Mouse (Mus musculus) forebrain, postnatal 0 days (tissue): Measurements from ENCODE around the gene Ccdc39. TPM values are rescaled to one million over a fixed set of nuclear protein-coding genes. Genes with fewer than 3 reads are reported as not detected.

Source experiments
- ATAC-seq: fragments of 200-750 bp; cut with Nextera tagmentation; 2 replicates; pipeline ENCODE4 v1.8.0; 2017; ENCODE audit warnings: mild to moderate bottlenecking, moderate library complexity
- DNase-seq: peaks from one replicate; pipeline ENCODE4 v3.0.0-alpha.2; 2015
- H3K27ac ChIP-seq: fragments of 300-500 bp; sonication (generic); 2 replicates; pipeline ENCODE4 v1.5.1; 2014; ENCODE audit warnings: low read depth, mild to moderate bottlenecking, antibody characterized with exemption, low read length, moderate library complexity, mixed read lengths
- H3K27me3 ChIP-seq: fragments of 300-500 bp; sonication (generic); 2 replicates; pipeline ENCODE4 v1.6.1; 2014; ENCODE audit warnings: mild to moderate bottlenecking, low read length, mixed read lengths; ENCODE audit not compliant: insufficient read depth
- H3K36me3 ChIP-seq: fragments of 300-500 bp; sonication (generic); 2 replicates; pipeline ENCODE4 v1.6.1; 2014; ENCODE audit warnings: mild to moderate bottlenecking, moderate library complexity; ENCODE audit not compliant: insufficient read depth
- H3K4me1 ChIP-seq: fragments of 300-500 bp; sonication (generic); 2 replicates; pipeline ENCODE4 v1.6.1; 2014; ENCODE audit warnings: antibody characterized with exemption; ENCODE audit not compliant: insufficient read depth
- H3K4me2 ChIP-seq: fragments of 300-500 bp; sonication (generic); 2 replicates; pipeline ENCODE4 v1.6.1; 2014; ENCODE audit warnings: low read depth, mild to moderate bottlenecking, moderate library complexity
- H3K4me3 ChIP-seq: fragments of 300-500 bp; sonication (generic); 2 replicates; pipeline ENCODE4 v1.5.1; 2014; ENCODE audit warnings: low read depth, low read length, mixed read lengths
- H3K9ac ChIP-seq: fragments of 300-500 bp; sonication (generic); 2 replicates; pipeline ENCODE4 v1.6.1; 2014; ENCODE audit warnings: mild to moderate bottlenecking
- H3K9me3 ChIP-seq: fragments of 300-500 bp; sonication (generic); 2 replicates; pipeline ENCODE4 v1.6.1; 2016; ENCODE audit warnings: low read length
- CTCF ChIP-seq: sonication (generic); IDR thresholded peaks from 2 replicates; pipeline ENCODE4 v1.5.1; 2016; ENCODE audit warnings: antibody characterized with exemption, control low read depth, low read depth
- WGBS: fragments of 180-500 bp; shearing (Covaris S2); extraction: QIAGEN DNeasy Blood & Tissue Kit; methylation state at CpG from one replicate; pipeline ENCODE4 v1.1.7; 2014; 5-methylcytosine and 5-hydroxymethylcytosine counted together
- polyA plus RNA-seq: library from polyadenylated mRNA; unstranded; fragments of >200 nt; fragmentation: Nextera tagmentation; extraction: Ambion mirVana; gene quantifications from 2 replicates; pipeline ENCODE4 v1.2.1, GENCODE M21; 2015
- total RNA-seq: library from RNA; depleted of rRNA; stranded (reverse); fragments of >200 nt; gene quantifications from 2 replicates; pipeline ENCODE4 v1.2.3, GENCODE M21; 2014; rRNA removed

Ccdc39 gene
- total RNA-seq (26.7 and 32.2 TPM in 2 replicates), polyA plus RNA-seq (10.1 and 12.9 TPM in 2 replicates)

DNA sequence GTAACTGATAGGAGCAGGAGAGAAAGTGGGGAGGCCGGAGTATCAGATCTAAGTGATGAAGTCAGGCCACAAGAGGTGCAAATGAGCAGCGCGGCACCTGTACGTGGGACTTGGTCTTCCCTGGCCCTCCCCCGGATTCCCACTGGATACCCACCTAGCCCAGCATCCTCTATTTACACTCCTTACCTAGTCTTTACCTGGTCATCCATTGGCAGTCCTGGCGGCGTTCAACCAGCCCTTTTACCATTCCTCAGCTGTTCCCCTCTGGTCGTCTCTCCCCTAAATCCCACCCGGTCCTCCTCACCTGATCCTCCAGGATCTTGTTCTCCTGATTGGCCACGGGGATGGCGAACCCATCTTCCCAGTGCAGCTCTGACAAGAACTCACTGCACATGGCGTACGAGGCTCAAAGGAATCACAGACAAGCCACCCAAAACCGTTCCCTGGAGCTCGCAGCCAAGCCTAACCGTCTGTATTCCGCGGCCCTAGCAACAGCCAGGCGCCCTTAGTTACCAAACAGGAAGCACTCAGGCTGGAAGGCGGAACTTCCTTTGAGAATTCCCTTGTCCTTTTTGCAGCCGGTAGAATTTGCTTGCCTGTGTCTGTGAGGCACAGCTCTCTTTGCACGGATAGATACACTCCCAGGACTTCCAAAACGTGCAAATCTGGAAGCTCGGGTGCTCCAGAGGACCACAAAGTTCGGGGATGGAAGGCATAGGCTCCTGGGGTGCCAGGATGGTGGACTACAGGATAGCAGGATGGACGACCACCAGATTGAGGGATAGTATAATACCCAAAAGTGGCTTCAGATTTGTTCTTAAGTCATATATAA, at the start of gene Ccdc39:
Gene Ccdc39 (minus strand): TSS at position 510 of the 832 bp plus-strand sequence.
- H3K9me3 ChIP-seq, result no peaks in the 10 kb centered on the region
- H3K27me3 ChIP-seq, result no peaks in the 10 kb centered on the region
- H3K4me3 ChIP-seq, result peak within 1 kb of the TSS; percentile 49
- 3% methylated on average over 26 of the region's 26 CpGs for WGBS
- peak; percentile 99 for ATAC-seq
- H3K36me3 ChIP-seq, result 0 out of 2 replicates have a peak, but pooled peaks cover 4% of the 10 kb centered on the region
- TF ChIP-seq CTCF, result peak; percentile 29
- H3K4me1 ChIP-seq, result peaks cover 5% of the 10 kb centered on the region; the same call in 1 of the 2 replicates
- peak within 1 kb of the TSS; percentile 62 for H3K9ac ChIP-seq
- H3K4me2 ChIP-seq, result peak within 1 kb of the TSS; percentile 83
- DNase-seq, result peak; percentile 90
- H3K27ac ChIP-seq, result peak within 1 kb of the TSS; percentile 78

DNA sequence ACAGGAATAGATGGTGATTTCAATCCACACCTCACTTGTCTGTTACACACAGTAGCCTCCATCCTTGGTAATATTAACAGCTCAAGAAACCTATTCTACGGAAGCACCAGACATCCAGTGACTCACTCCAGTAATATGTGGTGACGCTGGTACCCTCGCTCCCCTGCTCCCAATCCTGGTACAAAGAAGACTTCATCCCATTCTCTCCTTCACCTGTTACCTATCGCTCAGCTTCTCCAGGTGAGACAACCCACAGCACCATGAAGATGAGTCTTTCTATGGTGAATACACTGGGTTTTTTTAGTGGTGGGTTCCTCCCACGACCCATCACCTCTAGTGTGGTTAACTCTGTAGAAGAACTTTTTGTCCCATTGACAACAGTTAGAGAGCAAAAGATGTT, 49.3 kb upstream of the Ccdc39 start:
- ATAC-seq (no peak), DNase-seq (no peak)
- Histone ChIP-seq H3K9ac (no peak overlapping the region), H3K4me1 (no peaks in the 10 kb centered on the region), H3K36me3 (no peaks in the 10 kb centered on the region), H3K4me3 (no peak overlapping the region), H3K4me2 (no peak overlapping the region), H3K27me3 (no peaks in the 10 kb centered on the region), H3K9me3 (no peaks in the 10 kb centered on the region), H3K27ac (no peak overlapping the region)
- WGBS, result 89% methylated on average over 5 of the region's 5 CpGs
- TF ChIP-seq CTCF, result no peak

GRCm38 (mm10) chr3:33887438-33887837, 43.3 kb upstream of the Ccdc39 start:
- ATAC-seq (no peak; the same call in 1 of the 2 replicates), DNase-seq (no peak)
- no peak for TF ChIP-seq CTCF
- H3K27me3 ChIP-seq, result no peaks in the 10 kb centered on the region
- H3K36me3 ChIP-seq, result no peaks in the 10 kb centered on the region
- no peak overlapping the region for H3K9ac ChIP-seq
- 20% methylated on average over 8 of the region's 8 CpGs for WGBS
- no peak overlapping the region for H3K27ac ChIP-seq
- H3K9me3 ChIP-seq, result no peaks in the 10 kb centered on the region
- H3K4me2 ChIP-seq, result no peak overlapping the region
- no peaks in the 10 kb centered on the region for H3K4me1 ChIP-seq
- H3K4me3 ChIP-seq, result no peak overlapping the region

DNA sequence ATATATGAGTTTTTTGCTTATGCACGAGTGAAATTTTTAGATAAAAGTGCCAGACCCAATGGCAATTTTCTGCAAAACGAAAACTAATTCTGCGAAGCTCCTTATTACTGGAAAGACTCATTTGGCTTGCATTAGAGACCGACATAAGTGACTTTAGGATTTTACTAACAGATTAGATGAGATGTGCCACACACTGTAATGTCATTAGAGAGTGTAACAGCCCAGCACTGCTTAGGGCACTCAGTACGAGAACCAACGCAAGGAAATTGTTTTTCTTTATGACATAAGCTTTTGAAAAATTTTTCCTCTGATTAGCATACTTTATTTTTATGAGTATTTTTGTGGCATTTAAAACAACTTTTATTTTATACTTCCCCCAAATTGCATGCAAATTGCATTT, 39.0 kb upstream of the Ccdc39 start:
- DNase-seq, result no peak
- WGBS, result 80% methylated on average over 6 of the region's 6 CpGs
- Histone ChIP-seq H3K27ac (no peak overlapping the region), H3K36me3 (no peaks in the 10 kb centered on the region), H3K4me1 (no peaks in the 10 kb centered on the region), H3K9ac (no peak overlapping the region), H3K27me3 (no peaks in the 10 kb centered on the region), H3K9me3 (no peaks in the 10 kb centered on the region), H3K4me2 (no peak overlapping the region), H3K4me3 (no peak overlapping the region)
- no peak for TF ChIP-seq CTCF
- ATAC-seq, result no peak

- Histone ChIP-seq H3K4me1 (no peaks in the 10 kb centered on the region), H3K9ac (no peak overlapping the region), H3K36me3 (no peaks in the 10 kb centered on the region), H3K27ac (no peak overlapping the region), H3K27me3 (no peaks in the 10 kb centered on the region), H3K4me2 (no peak overlapping the region), H3K9me3 (no peaks in the 10 kb centered on the region), H3K4me3 (no peak overlapping the region)
- WGBS, result 74% methylated on average over 2 of the region's 2 CpGs
- ATAC-seq (no peak), DNase-seq (no peak)
- TF ChIP-seq CTCF, result no peak
These were observed 38.6 kb upstream of the Ccdc39 start for GRCm38 (mm10) chr3:33882695-33883094.

DNA sequence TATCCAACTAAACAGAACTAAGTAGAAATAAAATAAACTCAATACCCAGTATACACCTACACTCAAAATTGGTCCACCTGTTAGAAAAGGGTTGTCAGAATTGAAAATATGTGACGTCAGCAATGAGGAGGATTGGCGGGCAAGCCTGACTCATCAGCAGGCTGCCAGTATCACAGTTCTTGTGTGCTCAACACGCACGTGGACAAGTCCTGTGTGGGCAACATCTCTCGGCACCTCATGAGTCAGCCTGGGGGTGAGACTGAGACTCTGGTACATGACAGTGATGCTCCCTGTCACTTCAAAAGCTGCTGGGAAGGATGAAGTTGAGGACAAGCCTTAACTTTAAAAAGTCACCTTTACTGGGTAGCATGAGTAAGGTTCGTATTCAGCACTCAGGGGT, 34.6 kb upstream of the Ccdc39 start:
- no peak overlapping the region for H3K27ac ChIP-seq
- H3K36me3 ChIP-seq, result no peaks in the 10 kb centered on the region
- no peak for ATAC-seq
- 0 out of 2 replicates have a peak, but pooled peaks cover under 1% of the 10 kb centered on the region for H3K4me1 ChIP-seq
- DNase-seq, result no peak
- H3K9me3 ChIP-seq, result no peaks in the 10 kb centered on the region
- no peak overlapping the region for H3K9ac ChIP-seq
- 93% methylated on average over 6 of the region's 6 CpGs for WGBS
- H3K27me3 ChIP-seq, result no peaks in the 10 kb centered on the region
- TF ChIP-seq CTCF, result no peak
- H3K4me2 ChIP-seq, result no peak overlapping the region
- H3K4me3 ChIP-seq, result no peak overlapping the region
